Mouse (Mus musculus): ENCODE results near the gene Olfr365. TPM values are rescaled to one million over a fixed set of nuclear protein-coding genes. Genes with fewer than 3 reads are reported as not detected.

The Olfr365 gene
- total RNA-seq (2021) = not detected

DNA sequence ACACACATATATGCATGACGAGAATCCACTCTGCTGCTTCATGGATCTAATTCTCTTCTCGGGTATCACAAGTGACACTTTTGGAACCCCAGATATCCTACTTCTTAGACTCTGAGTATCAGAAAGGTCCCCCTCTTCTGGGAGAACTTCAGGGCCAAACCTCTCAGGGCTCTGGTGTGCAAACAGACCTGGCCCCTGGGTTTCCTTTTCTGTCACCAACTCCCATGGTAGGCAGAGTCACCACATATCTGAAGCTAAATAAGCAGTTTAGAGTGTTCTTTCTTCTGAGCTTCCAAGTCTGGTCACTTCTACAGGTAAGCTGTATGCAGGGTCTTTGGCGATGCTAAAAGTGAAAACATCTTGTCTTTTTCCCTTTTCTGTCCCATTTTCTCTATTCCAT lies at the start of gene Olfr365:
Olfr365 (plus strand) TSS at position 301 of the 400 bp plus-strand sequence.
- intact Hi-C loops (cut with DNase I) = no loop called here
- no peak for DNase-seq (ENCODE audit: low spot score in 2 of 2)

DNA sequence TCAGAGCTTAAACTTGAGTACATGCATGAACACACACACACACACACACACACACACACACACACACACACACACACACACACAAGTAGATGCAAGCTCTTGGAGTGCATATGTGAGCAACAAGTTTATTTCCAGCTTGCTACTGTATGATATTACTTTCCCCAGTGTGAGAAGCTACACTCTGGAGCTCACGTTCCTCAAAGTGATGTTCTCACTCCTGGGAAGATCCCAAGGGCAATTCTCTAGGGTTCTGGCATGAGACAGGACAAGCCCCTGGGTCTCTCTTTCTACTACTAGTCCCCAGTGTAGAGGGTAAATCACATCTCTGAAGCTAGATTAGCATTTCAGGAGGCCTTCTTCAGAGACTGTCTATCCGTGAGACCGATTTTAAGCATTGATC lies 49.0 kb upstream of the Olfr365 start, which contains the start of gene Olfr364-ps1:
Olfr364-ps1 (plus strand) TSS at position 301 of the 400 bp plus-strand sequence.
- no peak for DNase-seq (ENCODE audit: low spot score in 2 of 2)
- intact Hi-C loops (cut with DNase I) = no loop called here

DNA sequence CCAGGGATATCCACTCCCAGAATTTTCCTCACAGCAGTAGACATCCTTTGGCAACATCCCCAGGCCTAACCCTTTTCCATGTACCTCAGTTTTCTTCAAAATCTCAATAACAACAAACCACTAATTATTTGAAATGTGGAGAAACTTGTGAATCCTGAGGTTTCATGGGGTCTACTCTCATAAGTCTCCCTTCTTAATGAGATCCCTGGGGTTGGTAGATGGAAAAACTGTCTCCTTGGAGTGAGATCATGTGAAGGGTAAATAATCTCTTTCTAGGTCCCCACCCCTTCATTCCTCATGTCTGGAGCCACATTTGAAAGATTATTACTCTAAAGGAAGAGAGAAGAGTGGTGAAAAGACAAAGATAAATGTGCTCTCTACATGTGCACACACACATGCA lies 23.3 kb downstream of the Olfr365 start, which contains the start of gene Olfr366:
Olfr366 (plus strand) TSS at position 301 of the 400 bp plus-strand sequence.
- intact Hi-C loops (cut with DNase I) = no loop called here
- DNase-seq (ENCODE audit: low spot score in 2 of 2) = no peak

Other genes starting within 250 kb of the Olfr365 start
- not detected for gene Olfr357, start 194.4 kb upstream of the Olfr365 start, total RNA-seq (2021)
- not detected for gene Olfr358, start 178.9 kb upstream of the Olfr365 start, total RNA-seq (2021)
- not detected for gene Olfr360, start 122.5 kb upstream of the Olfr365 start, total RNA-seq (2021)
- gene Olfr361, start 98.9 kb upstream of the Olfr365 start, total RNA-seq (2021) = not detected
- gene Olfr362, start 70.3 kb upstream of the Olfr365 start, total RNA-seq (2021) = not detected
- gene Olfr364-ps1, start 48.9 kb upstream of the Olfr365 start, total RNA-seq (2021) = not detected
- not detected for gene Olfr366, start 23.4 kb downstream of the Olfr365 start, total RNA-seq (2021)
- not detected for gene Olfr368, start 138.3 kb downstream of the Olfr365 start, total RNA-seq (2021)
- gene Pdcl, start 171.1 kb downstream of the Olfr365 start, total RNA-seq (2021) = 10 to 100 TPM; 26.9 to 27.5 TPM
- 10 to 100 TPM; 82.2 to 92.0 TPM for gene Rc3h2, start 234.7 kb downstream of the Olfr365 start, total RNA-seq (2021)

Data from left cerebral cortex, postnatal 36 days (tissue).